Mouse (Mus musculus) cerebellum, postnatal 25 days (tissue): ENCODE results near the gene Rbm47.
A peak's percentile ranks its signal among the peaks of the same experiment; 100 is the strongest.
"Not testable (repeated sequence)": the region's sequence is repeated elsewhere in the genome, so short reads cannot be mapped to it uniquely, and the experiment has no call there.

Experiments used
- DNase-seq, 2 experiments: peaks; one replicate each; pipeline ENCODE4 v3.0.0; 2021; ENCODE audit warnings: mixed read lengths in 2 of 2

Gene Rbm47

DNA sequence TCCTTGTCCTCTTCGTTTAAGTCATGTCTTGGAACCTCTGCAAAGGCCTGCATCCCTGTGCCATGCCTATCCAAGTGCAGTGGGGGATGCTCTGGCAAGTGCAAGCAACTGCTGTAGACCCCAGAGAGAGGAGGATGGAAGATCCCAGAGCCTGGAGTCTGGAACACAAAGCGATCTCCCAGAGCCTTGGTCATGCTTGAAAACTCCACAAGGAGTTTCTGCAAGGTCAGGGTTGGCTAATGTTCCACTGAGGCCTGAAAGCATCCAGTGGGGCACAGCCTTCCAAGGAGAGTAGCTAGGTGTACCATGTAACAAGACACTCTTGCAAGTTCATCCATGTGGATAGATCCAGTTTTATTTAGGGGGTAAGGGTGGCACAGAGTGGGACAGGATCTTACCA is 158.5 kb downstream of the Rbm47 start:
- no peak for DNase-seq

- DNase-seq, result no peak
Measured at GRCm38 (mm10) chr5:66013999-66014398, 158.9 kb downstream of the Rbm47 start.

DNA sequence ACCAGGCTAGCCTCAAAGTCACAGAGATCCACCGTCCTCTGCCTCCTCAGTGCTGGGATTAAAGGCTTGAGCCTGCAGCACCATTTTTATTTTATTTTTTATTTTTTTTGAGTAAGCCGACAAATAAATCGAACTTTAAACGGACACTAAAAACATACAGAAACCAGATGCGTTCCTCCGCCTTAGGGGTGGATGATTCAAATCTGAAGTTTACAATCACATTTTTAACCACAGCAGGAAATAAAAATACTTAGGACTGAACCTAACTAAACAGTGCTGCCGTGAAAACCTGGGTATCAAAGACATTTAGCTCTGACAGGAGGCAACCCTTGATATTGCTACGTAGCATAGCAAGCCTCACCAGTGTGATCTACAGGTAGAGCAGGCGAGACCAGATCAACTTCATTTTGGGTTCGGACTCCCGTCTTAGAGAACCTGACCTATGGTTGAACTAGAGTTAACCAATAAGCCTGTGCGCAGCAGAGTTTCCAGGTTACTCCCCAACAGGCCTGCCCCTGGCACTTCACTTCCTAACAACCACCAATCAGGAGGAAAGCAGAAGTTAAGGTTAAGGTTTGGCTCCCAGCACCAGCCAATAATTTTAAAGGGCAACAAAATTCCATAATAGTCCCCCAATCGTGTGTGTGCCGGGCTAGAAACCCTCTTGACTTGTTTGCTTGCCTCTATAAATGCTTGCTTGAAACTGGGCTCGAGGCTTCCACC is 164.5 kb downstream of the Rbm47 start:
- DNase-seq, result no peak

- no peak for DNase-seq
Measured at GRCm38 (mm10) chr5:66005041-66005678, 167.8 kb downstream of the Rbm47 start.

DNA sequence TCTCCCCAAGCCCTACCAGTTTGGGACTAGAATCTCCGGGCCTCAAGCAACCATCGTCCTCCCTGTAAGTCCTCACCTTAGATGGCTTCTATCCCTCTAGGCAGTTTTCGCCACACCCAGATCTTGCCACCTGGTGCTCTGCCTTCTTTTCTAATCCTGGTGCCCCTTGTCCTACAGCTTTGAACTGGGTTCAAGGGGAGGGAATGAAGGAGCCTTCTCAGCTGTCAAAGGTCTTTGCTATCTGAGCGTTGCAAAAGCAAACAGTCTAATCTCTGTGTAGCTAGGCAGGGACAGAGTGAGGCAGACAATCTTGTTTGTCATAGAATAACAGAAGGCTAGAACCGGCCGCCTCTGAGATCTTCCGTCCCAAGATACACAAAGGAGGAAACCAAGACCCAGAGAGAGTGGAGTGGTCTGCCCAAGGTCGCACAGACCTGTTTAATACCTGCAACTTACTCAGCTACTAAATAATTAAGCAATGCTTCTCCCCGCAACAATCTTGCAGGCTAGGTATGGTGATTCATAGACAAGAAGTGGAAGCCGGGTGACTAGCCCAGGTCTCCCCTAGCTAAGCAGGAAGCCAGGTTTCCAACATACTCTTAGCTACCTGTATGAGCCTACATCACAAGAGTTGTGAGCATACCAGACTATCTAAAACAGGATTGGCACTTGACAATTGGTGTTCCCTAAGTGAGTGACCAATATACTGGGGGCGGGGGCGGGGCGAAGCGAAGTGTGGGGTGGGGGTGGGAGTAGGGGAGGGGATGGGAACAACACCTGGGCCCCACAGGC is 168.6 kb downstream of the Rbm47 start, which contains the start of gene 9130230L23Rik:
9130230L23Rik (minus strand) TSS at position 152 of the 792 bp plus-strand sequence.
- DNase-seq, result no peak

GRCm38 (mm10) chr5:66001232-66001631 is 171.7 kb downstream of the Rbm47 start:
- no peak for DNase-seq

DNA sequence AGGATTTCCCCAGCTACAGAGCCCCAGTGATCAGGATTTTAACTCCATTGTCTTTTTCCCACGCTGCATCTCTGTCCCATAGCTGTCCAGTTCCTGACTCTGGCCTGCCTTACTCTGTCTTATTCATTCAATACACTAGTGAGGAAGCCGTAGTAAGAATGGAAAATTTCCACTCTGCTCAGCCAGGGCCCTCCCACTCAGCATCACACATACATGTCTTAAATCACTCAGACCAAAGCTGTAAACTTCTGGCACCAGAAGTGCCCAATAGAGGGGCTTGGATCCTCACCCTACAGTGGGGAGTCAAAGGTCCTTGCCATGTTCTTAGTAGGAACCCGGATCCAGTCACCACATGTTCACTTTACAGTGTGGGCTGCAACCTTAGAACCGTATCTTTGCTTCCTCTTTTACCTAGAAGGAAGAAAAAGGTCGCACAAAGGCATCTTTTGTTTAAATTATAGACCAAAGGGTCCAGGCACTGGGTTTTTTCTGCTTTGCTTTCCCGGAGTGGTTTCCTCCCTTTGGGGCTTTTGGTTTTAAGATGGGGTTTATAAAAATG is 172.3 kb downstream of the Rbm47 start:
- DNase-seq, result no peak

GRCm38 (mm10) chr5:66000074-66000473 is 172.8 kb downstream of the Rbm47 start:
- DNase-seq, result peak in 1 of 2 experiments; percentile 16

DNA sequence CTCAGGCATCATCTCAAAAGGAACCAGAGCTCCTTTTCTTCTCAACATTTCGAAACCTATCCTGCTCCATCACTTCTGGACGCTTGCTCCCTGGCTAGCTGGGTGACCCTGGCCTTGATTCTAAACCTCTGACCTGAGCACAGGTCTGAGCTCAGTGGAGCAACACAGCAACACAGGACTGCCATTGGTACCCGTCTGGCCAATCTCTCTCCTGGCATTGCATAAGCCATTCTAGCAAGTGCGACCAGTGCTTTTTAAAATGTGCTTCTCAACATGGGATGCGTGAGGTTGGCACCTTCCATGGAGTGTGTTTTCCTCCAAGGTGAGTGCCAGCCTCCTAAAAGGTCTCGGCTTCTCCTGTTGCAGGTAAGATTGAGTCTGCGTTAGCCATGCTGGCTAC is 173.8 kb downstream of the Rbm47 start:
- no peak for DNase-seq

DNA sequence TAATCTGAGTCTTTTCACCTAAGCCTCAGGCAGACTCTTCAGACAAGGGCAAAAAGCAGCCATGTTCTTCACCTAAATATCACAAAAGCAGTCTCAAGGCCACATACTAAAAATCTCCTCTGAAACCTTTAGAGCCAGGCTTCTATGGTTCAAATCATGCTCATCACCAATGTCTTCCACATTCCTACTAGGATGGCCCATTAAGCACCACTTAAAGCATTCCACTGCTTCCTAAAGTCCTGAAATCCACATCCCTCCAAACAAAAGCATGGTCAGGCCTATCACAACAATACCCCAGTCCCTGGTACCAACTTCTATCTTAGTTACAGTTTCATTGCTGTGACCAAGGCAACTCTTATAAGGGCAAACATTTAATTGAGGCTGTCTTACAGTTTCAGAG is 175.1 kb downstream of the Rbm47 start:
- no peak for DNase-seq

GRCm38 (mm10) chr5:65994643-65995042 is 178.3 kb downstream of the Rbm47 start:
- DNase-seq, result peak in 1 of 2 experiments; percentile 8

DNA sequence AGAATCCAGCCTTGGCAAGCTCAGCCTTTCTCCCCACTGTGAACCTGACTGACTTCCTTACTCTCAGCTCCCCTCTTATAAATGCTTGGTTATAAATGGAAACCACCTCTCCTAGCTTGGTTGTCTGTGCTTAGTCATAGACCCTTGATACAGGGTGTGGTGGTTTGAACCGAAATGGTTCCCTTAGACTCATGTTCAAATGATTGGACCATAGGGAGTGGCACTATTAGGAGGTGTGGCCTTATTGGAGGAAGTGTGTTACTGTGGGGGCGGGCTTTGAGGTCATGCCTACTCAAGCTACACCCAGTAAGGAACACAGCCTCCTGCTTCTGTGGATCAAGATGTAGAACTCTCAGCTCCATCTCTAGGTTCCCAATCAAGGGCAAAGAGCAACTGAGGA is 181.7 kb downstream of the Rbm47 start:
- no peak for DNase-seq

- not testable (repeated sequence) for DNase-seq
Measured at GRCm38 (mm10) chr5:65987004-65987403, 185.9 kb downstream of the Rbm47 start.

DNA sequence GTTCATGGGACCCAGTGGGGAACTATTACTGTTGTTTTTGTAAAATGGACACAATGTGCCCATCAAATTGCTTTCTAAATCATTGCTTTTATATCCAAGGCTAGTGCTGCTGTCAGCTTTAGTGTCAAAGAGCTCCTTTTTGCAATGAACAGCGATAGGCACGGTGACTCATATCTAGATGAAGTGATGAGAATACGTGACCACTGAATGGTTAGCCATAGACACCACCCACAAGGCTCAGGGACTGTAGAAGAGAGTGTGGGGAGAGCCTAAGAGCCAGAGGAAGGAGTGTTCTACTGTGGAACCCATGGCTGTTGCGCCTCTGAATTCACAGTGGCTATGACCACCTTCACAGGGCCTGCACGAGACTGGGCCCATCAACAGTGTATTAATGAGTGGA is 186.5 kb downstream of the Rbm47 start:
- no peak for DNase-seq

DNA sequence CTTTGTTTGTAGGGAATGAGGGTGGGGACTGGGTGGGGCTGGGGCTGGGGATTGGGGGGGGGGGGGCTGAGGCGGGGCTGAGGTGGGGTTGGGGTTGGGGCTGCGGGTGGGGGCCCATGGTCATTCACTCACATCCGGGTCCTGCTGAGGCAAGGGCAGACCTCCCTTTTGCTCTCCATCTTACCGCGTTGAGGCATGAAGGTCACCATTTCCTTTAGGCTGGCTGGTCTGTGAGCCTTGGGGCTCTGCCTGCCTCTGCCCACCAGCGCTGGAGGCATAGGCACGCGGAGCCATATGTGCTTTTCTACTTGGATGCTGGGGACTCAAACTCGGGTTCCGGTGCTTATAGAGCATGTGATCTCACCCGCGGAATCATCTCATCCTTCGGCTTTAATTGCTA is 197.2 kb downstream of the Rbm47 start:
- no peak for DNase-seq

- no peak for DNase-seq
Measured at GRCm38 (mm10) chr5:65973189-65973588, 199.7 kb downstream of the Rbm47 start.

GRCm38 (mm10) chr5:65968004-65968403 is 204.9 kb downstream of the Rbm47 start:
- DNase-seq, result no peak

DNA sequence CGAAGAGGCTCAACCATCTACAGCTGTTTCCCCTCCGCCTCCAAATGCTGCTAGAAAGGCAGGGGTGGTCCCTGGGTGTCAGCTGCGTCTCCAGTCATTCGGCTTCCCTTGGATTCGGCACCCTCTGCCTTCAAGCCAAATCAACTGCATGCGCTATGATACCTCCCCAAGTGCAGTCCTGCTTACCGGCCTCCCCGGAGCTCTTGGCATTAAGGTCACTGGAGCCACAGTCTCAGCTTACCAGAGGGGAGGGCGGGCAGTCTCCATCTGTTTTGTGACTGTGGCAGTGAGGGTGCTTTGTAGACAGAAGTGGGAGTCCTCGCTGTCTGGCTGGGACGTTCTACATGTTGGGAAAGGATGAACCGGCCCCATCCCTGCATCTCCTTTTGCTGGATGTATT is 205.8 kb downstream of the Rbm47 start:
- DNase-seq, result no peak
